Mouse (Mus musculus): Measurements from ENCODE around the gene Car3. TPM values are rescaled to one million over a fixed set of nuclear protein-coding genes. Genes with fewer than 3 reads are reported as not detected.
"Not testable (repeated sequence)": the region's sequence is repeated elsewhere in the genome, so short reads cannot be mapped to it uniquely, and the experiment has no call there.

The Car3 gene
- 10 to 100 TPM; 19.3 to 24.9 (median 23.7) TPM for total RNA-seq (2022)

DNA sequence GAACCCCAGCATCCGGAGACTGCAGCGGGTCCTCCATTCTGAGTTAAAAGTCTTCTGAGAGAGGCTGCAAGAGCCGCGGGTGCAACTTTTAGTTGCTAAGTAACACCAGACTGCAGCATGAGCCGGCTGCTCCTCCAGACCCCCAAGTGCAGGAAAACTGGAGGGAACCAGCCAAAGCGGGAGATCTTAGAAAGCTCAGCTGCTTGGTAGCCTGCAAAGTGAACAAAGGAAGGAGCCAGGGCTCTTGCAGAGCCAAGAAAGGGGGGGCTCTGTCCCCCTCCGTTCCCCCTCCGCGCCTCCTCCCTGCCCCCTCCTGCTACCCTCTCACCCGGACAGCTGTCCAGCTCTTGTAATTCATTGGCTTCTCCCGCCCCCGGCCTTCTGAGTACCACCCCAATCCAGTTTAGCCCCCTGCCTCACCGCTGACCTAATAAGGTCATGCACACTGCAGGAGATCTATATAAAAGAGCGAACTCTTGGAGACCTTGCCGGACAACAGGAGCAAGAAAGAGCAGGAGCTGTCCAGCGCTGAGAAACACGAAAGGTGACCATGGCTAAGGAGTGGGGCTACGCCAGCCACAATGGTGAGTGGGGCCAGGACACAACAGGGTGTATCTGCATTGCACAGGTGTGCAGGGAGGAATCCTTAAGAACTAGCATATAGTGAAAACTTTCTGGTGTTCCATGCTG is at the start of gene Car3:
Gene Car3, plus strand, starts transcription at position 491 of the 690 bp plus-strand sequence.
- DNase-seq (ENCODE audit: low spot score), result no peak

DNA sequence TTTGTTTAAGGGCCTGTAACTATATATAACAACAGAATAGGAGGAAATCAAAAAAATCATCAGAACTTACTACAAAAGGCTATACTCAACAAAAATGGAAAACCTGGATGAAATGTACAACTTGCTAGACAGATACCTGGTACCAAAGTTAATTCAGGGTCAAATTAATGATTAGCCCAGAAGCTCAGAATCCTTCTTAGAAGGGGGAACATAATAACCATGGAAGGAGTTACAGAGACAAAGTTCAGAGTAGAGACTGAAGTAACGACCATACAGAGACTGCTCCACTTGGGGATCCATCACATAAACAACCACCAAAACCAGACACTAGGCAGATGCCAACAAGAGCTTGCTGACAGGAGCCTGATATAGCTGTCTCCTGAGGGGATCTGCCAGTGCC is 47.9 kb upstream of the Car3 start:
- not testable (repeated sequence) for DNase-seq (ENCODE audit: low spot score)

DNA sequence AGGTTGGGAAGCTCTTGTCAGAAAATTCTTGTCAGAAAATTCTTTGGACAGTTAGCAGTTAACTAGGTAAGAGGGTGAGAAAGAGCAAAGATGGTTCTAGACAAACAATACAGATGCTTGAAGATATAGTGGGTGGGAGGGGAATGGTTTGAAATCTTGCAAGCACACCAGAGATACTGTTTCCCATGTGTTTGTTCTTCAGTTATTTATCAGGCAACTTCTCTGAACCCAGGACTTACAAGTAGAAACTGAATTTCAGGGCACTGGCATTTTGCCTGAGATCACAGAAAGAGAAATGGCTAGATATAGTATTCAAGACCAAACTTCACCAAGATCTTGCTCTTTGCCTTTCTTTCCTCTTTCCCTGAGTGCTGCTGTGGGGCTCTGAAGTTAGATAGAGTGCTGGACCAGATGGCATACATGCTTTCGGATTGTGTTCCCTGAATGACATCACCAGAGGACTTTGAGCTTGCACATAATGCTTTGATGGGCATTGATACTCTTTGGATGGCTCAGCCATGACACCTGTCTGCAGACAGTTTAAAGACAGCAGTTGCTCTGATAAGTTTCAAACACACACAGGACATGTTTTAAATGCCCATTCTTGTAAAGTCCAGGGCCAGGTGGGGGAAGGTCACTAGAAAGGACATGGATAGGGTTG is 43.3 kb upstream of the Car3 start:
- no peak for DNase-seq (ENCODE audit: low spot score)

DNA sequence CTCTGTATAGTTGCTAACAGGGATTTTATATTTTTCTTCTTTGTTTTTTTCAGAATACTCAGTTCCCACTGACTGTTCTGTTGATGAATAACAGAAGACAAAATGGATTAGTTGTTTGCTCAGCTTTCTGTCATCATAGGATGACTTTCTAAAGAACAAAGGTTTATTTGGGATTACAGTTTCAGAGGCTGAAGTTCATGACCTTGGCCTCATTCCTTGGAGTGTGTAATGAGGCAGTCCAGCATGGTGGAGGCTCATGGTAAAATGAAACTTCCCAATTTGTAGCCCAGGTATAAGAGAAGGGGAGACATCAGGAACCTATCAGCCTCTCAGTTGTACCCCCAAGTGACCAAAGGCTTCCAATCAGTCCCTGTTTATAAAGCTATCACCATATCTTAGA is 34.4 kb upstream of the Car3 start:
- no peak for DNase-seq (ENCODE audit: low spot score)

DNA sequence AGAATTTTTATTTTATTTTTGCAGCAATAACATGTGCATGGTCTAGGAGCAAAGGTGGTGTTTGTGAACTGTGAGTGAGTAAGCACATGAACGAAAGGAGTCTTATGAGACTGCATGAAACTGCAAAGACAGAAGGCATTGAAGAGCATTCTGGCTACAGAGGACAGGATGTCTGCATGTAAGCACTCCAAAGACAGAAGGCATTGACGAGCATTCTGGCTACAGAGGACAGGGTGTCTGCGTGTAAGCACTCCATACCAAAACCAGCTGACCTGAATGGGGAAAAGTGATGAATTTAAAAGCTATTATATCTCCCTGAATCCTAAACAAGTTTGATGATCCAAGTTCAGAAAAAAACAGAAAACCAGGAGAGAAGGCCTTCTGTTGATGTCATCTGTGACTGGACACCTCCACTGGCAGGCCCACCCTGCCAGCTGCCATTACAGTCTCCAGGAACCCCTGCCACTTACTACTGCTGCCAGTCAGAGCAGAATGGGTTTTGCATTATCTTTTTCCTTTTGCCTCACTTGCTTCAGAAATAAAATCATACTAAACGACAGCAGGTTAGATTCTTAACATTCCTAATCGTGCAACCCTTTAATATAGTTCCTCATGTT is 32.0 kb upstream of the Car3 start:
- no peak for DNase-seq (ENCODE audit: low spot score)

DNA sequence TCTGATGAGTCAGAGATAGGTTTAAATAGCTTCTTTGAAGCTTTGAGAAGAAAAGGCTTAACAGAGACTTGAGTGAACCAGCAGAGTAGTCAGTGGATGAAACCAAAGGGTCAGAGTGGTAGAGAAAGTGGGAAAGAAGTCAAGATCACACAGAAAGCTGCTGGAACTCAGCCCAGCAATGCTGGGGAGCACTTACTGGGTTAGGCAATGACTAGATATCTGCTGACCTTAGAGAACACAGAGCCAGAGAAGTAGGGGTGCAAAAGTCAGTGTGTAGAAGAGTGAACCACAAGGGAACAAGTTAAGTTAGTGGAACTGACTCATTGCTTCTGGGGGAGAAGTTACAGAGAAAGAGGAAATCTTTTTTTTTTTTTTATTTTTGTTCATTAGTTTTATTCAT is 30.5 kb upstream of the Car3 start:
- DNase-seq (ENCODE audit: low spot score), result no peak

DNA sequence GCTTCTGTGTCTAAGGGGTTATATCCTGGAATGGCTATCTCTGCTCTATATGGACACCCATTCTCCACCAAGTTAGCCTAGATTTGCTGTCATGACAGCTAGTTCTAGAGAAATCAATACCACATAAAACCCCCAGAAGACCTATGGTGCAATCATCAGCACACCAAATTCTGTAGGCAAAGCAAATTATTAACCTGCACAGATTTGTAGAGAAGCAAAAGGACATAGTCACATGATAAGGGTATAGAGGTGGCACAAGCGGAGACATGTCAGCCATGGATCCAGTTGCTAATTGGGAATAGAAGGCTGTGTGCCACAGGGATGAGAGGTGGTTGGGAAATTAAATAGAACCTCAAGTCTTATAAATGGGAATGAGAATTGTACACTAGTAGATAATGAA is 24.4 kb upstream of the Car3 start:
- DNase-seq (ENCODE audit: low spot score), result no peak

DNA sequence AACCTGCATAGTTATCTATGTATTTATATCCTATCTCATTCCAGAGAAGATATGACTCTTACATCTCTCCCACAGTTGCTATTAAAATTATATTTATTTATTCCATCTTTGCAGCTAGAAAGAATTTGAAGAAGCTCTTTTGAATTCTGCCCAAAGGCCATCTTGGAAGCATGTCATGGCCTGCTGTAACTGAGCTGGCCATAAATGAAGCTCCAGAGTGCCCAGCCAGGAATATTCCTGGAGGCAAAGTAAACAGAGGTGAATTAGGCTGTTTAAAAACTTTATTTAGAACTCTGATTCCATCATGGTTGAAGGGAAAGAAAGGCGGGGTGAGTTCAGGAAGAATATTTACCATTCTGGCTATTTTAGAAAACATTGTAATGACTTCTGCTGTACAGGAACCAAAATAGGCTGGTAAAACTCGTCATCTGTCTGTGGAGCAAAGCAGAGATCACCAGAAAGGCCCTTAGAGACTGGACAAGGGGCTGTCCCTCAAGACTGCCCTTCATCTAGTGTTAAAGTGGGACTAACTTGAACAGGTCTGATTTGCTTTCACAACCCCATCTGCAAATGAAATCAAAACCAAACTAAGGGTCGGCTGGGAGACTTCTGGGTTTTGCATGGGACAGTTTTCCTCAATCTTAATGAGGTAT is 23.7 kb upstream of the Car3 start:
- DNase-seq (ENCODE audit: low spot score), result no peak

DNA sequence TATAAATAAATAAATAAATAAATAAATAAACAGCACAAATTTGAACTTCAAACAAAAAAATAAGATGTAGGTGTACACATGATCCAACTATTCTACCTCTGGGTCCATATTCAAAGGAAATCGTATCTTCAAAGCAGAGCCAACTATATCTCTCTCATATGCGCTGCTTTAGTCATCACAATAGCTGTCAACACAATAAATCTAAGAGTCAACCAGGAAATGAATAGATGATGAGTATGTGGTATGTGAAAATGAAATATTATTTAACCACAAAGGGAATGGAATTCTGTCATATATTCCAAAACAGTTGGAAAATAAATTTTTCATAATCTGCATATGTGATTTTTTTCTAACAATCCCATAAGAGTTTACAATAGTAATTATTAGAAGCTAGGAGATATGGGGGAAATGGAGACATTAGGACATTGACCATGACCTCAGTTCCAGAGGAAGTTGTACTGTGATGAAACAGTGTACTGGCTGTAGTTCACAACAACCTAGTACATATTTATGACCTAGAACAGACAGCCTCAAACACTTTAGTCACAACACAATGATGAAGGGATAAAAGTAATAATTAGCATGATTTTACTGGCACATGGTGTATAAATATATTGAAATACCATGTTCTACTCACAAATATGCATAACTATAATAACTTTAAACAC is 14.6 kb upstream of the Car3 start:
- no peak for DNase-seq (ENCODE audit: low spot score)

DNA sequence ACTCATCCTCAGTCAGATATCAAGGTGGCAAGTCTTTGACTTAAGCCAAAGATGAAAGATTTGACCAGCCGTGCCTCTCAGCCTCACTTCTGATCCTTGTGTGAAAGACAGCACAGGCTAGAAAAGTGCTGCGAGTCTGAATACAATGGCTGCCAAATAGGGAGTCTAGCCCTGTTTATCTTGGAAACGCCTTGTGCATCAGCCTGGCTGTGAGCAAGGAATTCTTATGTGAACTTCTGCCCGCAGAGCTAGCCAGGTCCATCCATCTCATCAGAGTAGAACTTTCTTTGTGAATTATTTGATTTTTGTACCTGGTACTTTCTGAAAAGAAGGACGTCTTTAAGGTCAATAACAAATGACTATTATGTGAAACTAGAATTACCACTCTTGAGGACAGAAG is 9.3 kb upstream of the Car3 start:
- DNase-seq (ENCODE audit: low spot score), result no peak

DNA sequence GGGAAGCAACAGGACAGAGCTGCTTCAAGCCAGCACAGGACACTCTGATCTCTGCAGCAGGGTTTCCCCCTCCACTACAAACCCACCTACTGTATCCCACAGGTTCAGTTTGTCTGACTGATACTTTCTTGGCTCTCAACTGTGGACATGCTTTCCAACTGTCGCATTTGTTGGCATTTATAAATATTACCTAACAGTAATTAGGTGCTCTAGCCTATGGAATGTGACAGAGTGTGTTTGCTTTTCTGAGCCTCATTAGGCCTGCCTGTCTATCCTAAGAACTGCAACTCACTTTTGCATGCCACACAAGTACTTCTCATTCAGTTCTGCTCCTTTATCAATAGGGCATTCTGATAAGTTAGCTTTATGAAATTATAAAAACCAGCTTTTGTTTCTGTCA is 8.9 kb upstream of the Car3 start:
- DNase-seq (ENCODE audit: low spot score), result no peak

DNA sequence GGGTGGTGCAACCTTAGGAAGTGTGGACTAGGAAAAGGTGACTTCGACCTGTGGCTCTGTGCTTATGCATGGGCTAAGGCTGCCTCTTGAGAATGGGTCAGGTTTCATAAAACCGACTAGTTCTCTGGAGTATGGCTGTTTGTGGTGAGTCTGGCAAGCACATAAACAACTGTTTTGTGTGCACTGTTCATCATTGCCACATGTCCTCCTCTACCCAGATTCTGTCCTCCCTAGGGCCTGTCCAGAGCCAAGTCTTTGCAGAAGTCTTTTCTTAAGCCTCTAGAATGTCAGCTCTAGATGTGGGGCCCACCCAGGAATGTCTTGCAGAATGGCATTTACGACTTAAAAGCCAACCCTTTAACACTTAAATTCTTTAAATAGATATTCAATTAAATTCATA is 5.4 kb upstream of the Car3 start:
- DNase-seq (ENCODE audit: low spot score), result no peak

DNA sequence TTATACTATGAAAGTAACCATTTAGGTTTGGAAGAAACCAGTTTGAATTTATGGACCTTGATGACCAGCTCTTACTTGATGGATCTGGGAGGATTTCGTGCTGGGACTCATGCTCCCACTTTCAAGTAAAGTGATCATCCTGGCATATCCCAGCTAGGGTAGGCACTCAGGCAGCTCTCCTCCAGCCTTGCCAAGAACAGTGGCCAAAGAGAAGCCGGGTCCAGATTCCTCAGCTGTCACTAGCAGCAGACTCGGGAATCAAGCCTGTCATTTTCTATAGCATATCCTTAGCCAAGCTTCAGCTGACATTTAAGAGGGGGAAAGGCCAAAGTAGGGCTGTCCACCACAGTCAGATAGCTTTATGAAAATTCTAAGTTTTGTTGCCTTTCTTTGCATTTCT is 3.0 kb upstream of the Car3 start:
- no peak for DNase-seq (ENCODE audit: low spot score)

DNA sequence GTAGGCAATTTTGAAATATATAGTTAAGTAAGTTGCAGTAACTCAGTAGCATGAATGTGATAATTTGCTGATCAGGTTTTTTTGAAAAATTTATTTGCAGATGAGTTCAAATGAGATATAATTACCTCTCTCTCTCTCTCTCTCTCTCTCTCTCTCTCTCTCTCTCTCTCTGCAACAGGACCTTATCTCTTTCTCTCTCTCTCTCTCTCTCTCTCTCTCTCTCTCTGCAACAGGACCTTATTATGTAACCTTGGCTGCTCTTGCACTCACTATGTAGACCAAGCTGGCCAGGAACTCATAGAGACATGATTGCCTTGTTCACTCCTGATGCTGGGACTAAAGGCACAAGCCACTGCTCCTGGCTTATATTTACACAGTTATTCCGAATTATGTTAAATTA is 2.1 kb upstream of the Car3 start:
- DNase-seq (ENCODE audit: low spot score), result no peak

DNA sequence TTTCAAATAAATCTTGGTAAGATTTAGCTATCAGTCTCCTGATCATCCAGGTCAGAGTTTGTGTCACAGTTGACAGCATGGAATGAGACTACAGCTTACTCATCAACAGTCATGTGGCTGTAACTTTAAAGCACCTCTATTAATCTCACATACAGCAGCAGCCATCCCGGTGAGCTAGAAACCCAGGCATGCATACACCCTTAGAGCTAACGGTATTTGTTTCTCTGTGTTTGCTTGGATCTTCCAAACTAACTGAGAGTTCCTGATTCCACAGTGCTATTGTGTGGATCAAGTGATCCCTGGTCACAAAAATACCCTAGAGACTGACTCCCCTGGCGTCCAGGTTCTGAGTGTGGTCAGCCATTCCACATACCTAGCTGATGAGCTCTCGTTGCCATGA is 1.5 kb upstream of the Car3 start:
- DNase-seq (ENCODE audit: low spot score), result no peak

DNA sequence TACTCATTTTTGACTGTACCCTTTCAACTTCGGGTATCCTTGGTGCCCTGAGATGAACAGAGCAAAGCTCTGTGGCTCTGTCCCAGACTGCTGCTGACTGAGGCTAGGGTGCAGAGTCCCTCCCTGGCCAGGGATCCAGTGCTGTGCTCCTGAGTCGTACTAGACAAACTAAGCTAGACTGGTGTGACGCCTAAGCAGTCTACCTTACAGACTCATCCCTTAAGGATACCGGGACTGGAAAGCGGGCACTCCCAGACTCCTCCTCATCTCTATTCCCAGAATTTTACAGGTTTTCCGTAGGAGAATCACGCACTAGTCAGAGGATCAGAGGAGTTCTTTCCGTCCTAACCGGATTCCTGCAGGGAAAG is 674 bp upstream of the Car3 start:
- DNase-seq (ENCODE audit: low spot score), result no peak

DNA sequence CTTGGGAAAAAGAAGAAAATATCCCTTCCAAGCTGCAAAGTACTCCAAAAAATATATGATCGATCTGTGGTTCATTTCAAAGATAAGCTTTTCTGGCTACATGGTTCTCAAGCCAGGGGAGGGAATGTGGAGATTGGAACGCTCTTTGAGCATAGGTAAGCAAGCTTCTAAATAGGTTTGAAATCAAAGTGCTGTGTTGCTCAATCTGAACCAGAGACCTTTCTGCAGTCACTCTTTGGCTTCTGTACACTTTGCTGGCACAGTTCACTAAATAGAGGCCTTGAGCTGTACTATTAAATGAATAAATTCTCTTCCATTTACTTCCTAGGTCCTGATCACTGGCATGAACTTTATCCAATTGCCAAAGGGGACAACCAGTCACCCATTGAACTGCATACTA is 610 bp downstream of the Car3 start:
- no peak for DNase-seq (ENCODE audit: low spot score)

DNA sequence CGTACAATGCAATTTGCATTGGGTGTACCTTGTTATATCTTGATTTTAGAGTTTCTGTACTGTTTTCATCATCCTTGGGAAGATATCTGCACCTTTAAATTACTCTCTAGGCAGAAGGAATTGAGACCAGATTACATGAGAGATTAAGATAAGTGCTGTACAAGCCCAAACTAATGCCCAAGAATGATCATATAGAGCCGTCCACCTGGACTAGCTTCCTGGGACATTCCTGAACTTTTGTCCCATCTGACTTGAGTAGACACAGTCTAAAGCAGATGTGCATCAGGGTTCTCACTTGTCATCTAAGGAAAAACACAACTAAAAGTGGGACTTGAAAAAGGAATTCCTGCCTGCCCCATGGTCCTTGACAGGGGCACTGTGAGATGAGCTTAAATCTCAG is 2.6 kb downstream of the Car3 start:
- no peak for DNase-seq (ENCODE audit: low spot score)

DNA sequence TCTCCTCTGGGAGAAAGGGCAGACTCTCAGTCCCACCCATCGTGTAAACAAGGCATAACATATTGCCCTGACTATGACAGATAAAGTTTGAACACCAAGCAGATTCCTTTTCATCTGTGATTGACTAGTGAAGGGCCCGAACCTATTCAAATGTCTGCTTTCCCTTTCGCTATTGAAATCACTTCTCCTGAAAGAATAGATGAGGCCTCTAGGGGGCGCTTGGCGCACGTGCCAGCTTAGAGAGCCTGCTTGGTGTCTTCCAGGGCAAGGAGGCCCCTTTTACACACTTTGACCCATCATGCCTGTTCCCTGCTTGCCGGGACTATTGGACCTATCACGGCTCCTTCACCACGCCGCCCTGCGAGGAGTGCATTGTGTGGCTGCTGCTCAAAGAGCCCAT is 6.5 kb downstream of the Car3 start:
- DNase-seq (ENCODE audit: low spot score), result peak; percentile 52

DNA sequence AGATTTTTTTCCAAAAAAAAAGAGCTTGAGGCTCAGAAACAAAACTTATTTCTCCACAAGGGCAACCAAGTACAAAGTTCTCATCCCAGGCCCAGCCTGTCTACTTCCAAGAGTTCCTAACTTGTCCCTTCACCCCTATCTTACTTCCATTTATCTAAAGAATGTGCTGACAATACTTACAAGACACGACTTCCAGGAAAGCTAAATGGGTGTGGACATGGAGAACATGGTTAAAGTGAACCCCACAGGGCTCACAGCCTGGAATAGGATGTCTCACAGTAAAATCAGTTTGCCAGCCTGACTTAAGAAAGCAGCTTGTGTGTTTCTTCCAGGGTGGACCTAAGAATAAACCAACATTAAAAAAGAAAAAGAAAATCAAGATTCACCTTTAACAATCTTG is 7.2 kb downstream of the Car3 start:
- no peak for DNase-seq (ENCODE audit: low spot score)

DNA sequence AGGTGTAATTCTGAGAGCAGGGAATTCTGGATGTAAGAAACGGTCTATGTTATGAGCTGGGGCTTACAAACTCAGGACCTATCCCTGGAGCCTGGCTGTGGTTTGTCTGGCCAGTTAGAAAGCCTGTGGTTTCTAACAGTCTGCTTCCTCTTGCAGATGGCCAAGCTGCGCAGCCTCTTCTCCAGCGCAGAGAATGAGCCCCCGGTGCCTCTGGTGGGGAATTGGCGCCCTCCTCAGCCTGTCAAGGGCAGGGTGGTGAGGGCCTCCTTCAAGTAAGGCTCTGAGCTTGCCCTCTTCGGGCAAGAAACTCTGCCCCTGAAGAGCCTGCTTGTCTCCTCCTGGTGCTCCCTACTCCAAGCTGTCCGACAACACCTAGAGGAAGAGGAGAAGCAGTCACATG is 8.1 kb downstream of the Car3 start:
- no peak for DNase-seq (ENCODE audit: low spot score)

DNA sequence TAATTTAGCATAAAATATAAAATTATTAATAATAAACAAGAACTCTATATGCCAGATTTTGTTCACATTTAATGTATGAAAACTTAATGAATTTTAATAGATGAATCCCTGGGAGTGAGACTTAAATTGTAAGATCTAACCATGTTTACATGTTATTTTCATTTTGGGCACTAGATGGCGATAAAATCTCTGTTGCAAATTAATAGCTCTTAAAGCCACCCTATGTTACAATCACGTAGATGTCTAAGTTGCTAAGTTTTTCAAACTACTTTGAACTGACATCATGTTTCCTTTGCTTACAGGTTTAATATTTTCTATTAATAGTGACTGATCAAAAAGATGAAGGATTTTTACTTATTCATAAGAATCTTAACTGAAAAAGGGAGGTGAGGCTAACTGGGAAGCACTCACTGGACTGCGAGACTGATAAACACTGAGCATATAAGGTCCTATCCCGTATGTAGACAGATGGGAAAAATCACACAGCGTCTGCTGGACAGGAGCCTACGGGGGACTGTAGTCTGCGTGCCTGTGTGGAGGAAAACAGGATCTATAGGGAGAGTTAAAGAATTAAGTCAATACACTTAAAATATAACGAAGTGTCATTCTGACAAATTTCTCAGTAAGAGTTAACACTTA is 11.2 kb downstream of the Car3 start:
- peak; percentile 72 for DNase-seq (ENCODE audit: low spot score)

All from heart, adult 8-10 months (tissue).